Mouse (Mus musculus) bone marrow, adult 2 months (tissue): ENCODE data around the gene Col6a5. TPM values are rescaled to one million over a fixed set of nuclear protein-coding genes. Genes with fewer than 3 reads are reported as not detected.

ENCODE experiments used
- H3K27ac ChIP-seq: fragments of 200-500 bp; 2 replicates; pipeline ENCODE4 v1.5.1; 2012; ENCODE audit warnings: low read depth, mild to moderate bottlenecking, control low read depth, inconsistent platforms, low read length; ENCODE audit not compliant: control insufficient read depth, poor library complexity, insufficient read depth
- H3K4me1 ChIP-seq: fragments of 200-500 bp; 2 replicates; pipeline ENCODE4 v1.6.1; 2011; ENCODE audit warnings: low read length; ENCODE audit not compliant: control insufficient read depth, insufficient read depth
- H3K4me3 ChIP-seq: fragments of 200-500 bp; replicated peaks from 2 replicates; pipeline ENCODE3; 2011; ENCODE audit warnings: mild to moderate bottlenecking, low read depth, low read length, control low read depth; ENCODE audit not compliant: control insufficient read depth
- CTCF ChIP-seq: fragments of 200-500 bp; IDR thresholded peaks from 2 replicates; pipeline ENCODE4 v1.5.1; 2011; ENCODE audit warnings: low read length, control low read depth; ENCODE audit not compliant: control insufficient read depth, insufficient read depth
- POLR2A ChIP-seq: fragments of 200-500 bp; IDR thresholded peaks from 2 replicates; pipeline ENCODE4 v1.6.1; 2011; ENCODE audit warnings: low read depth, mild to moderate bottlenecking, control low read depth, low read length, borderline replicate concordance; ENCODE audit not compliant: control insufficient read depth
- WGBS: fragments of 180-500 bp; shearing (Covaris S2); methylation state at CpG from one replicate; pipeline ENCODE4 v1.1.7; 2018; 5-methylcytosine and 5-hydroxymethylcytosine counted together
- polyA plus RNA-seq: library from polyadenylated mRNA; stranded (reverse); fragments of >200 nt; gene quantifications from 2 replicates; pipeline ENCODE4 v1.2.4, GENCODE M21; 2011; ENCODE audit warnings: low replicate concordance; ENCODE audit not compliant: missing spikeins, insufficient read depth, insufficient read length

Col6a5 gene
- polyA plus RNA-seq, 1 experiment: not detected

DNA sequence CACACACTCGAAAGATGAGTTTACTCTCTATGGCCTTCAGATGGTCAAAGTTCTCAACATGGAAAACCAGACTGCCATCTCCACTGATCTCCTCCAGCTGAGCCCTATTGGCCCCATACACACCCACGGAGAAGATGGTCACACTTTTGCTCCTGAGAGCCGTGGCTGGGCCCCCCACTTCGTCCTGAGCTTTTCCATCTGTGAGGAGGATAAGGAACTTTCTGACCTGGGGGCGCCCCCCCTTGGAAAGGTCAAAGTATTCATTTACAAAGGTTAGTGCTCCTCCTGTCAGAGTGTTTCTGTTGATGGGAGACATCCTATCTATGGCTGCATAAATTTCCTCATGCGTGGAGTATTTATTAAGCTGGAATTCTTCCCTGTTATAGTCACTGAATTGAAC, 26.6 kb downstream of the Col6a5 start:
- H3K4me3 ChIP-seq: no peak overlapping the region
- 76% methylated on average over 6 of the region's 6 CpGs for WGBS
- TF ChIP-seq CTCF (no peak), POLR2A (no peak)
- no peaks in the 10 kb centered on the region for H3K4me1 ChIP-seq
- no peak overlapping the region for H3K27ac ChIP-seq

DNA sequence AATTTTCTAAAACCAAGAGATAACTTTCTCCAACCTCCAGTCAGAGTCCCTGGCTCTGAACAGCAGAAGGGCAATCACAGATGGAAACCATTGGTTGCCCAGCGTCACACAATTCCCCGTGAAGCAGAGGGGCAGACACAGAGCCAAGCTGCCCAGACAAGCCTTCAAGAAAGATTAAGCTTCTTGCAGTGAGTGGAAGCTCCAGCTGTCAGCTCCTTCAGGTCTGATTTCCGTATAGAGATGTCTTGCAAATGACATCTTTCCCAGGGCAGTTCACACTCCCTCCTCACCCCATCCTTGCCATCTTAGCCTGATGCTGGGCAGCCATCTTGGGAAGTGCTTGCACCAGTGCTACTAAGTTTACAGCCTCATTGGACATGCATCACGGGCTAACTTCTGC, 31.2 kb downstream of the Col6a5 start:
- TF ChIP-seq CTCF (no peak), POLR2A (no peak)
- WGBS: 74% methylated on average over 4 of the region's 4 CpGs
- Histone ChIP-seq H3K27ac (no peak overlapping the region), H3K4me1 (no peaks in the 10 kb centered on the region; the same call in 1 of the 2 replicates), H3K4me3 (no peak overlapping the region)

DNA sequence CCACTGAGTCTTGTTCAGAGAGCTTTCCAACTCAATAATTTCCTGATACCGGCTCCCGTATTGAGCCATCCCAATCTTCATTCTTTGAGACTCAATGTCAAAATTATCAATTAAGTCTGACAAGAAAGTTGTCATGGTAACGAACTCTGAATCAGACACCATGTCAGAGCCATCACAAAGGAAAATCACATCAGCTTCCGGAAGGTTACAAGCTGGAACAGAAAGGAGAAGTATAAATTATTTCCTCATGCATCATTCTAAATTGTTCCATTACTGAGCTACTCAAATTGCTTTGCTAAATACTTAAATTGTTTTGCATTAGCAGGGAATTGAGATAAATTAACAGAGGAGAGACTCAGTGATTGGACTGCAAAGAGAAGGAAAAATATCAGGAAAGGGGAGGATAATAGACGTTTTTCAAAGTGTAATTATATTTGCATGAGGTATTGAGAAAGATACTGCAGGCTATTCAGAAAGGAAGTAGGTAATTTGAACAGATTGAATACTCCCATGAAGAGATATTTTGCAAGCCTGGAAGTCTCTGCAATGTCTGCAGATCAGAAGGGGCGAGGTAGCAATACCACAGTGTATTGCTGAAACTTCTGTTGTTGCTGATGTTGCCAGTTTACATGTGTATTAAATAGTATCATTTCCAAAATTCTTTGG, 31.9 kb downstream of the Col6a5 start:
- TF ChIP-seq CTCF: no peak
- no peak for TF ChIP-seq POLR2A
- 61% methylated on average over 6 of the region's 6 CpGs for whole genome bisulfite sequencing
- no peaks in the 10 kb centered on the region; the same call in 1 of the 2 replicates for H3K4me1 ChIP-seq
- no peak overlapping the region for H3K27ac ChIP-seq
- H3K4me3 ChIP-seq: no peak overlapping the region

DNA sequence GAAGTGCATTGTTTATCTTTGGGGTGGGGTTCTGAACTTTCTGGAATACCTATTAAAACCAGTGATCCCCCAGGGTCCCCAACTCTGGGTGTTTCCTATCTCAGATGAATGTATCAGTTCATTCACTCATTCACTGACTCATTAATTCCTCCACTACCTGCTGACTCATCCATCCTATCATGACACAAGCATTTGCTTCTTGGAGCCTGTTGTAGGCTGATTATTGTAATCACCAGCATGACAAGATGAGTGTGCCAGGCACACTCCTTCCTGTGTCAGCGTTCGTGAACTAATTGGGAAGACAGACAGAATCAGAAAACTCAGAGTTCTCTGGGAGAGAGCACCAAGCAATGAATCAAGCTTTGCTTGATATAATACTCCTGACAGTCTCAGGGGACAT, 36.8 kb downstream of the Col6a5 start:
- no peak overlapping the region for H3K27ac ChIP-seq
- WGBS: 70% methylated on average over 2 of the region's 2 CpGs

DNA sequence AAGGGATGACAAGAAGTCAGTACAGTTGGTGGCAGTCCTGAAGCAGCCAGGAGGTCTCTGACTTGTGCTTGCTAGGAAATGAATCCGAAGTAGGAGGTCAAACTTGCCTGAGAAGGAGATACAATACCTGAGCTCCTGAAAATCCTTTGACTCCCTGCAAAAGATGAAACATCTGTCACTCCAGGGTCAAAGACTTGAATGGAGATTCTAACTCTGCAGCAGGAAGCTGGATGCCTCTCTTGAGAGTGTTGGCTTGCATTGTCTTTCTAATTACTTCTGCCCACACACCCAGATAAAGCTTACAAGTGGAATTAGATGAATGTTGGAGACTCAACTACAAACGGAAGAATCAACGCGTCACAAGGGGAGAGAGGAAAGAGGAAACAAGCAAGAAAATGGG, 45.3 kb downstream of the Col6a5 start:
- WGBS: 17% methylated on average over 4 of the region's 4 CpGs
- Histone ChIP-seq H3K4me1 (no peaks in the 10 kb centered on the region), H3K27ac (no peak overlapping the region), H3K4me3 (no peak overlapping the region)
- TF ChIP-seq CTCF (no peak), POLR2A (no peak)

More for the DNA sequence above, 36.8 kb downstream of the Col6a5 start:
- Histone ChIP-seq H3K4me1 (no peaks in the 10 kb centered on the region; the same call in 1 of the 2 replicates), H3K4me3 (no peak overlapping the region)
- TF ChIP-seq CTCF: no peak
- no peak for TF ChIP-seq POLR2A

DNA sequence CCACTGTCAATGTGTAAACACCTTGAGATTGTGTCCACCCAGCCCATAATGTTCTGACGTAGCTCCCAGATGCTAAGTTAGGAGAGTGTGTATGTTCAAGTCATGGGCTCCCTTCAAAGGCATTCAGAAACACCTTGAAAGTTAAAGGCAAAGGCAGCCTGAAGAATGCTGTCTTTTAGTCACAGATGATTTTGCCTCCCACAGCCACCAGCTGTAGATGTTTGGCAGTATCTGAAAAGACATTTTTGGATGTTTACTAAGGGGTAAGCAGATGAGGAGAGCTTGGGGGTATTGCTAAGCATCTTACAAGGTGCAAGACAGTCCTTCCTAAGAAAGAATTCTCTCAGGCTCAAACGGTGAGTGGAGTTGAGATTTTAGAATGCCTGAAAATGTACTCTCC, 50.3 kb downstream of the Col6a5 start:
- no peak overlapping the region for H3K4me3 ChIP-seq
- no peak overlapping the region for H3K27ac ChIP-seq
- no peak for TF ChIP-seq POLR2A
- no peak for TF ChIP-seq CTCF
- H3K4me1 ChIP-seq: no peaks in the 10 kb centered on the region
- WGBS: 73% methylated on average over 2 of the region's 2 CpGs

DNA sequence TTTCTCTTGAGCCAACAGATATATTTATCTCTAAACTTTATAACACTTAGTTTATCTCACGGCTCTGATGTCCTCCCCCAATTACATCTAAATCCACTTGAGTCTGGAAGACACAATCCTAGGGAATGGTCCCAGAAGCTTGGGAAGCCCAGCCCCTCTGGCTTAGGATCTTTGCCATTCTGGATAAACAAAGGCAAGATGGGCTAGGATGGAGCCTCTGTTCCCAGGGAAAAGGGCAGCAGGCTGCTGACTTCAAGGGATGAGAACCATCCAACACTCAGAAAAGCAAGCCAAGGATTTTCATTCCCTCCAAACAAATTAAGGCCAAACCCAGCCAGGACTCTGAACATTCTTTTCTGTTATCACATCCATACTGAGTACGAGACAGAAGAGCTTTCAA, 51.1 kb downstream of the Col6a5 start:
- Histone ChIP-seq H3K4me3 (no peak overlapping the region), H3K27ac (no peak overlapping the region), H3K4me1 (no peaks in the 10 kb centered on the region)
- no peak for TF ChIP-seq POLR2A
- no peak for TF ChIP-seq CTCF
- WGBS: 59% methylated on average over 2 of the region's 2 CpGs

DNA sequence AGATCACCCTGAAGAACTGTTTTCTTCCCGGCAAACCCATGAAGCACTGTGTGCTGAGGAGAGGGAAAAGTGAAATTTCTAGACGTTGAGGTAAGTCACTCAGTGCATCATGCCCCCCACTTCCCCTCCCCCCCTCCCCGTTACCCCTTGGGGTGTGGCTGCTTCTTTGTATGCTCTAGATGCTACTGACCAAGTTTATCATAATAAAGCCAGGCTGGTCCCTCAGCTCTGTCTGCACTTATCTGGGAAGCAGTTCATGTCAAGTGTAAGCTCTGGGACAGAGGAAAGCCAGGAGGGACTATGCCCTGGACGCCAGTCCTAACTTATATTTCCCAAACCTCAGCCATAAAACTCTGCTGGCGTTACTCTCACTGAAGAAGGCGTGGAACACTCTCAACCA, 53.0 kb downstream of the Col6a5 start:
- Histone ChIP-seq H3K4me1 (no peaks in the 10 kb centered on the region), H3K27ac (no peak overlapping the region), H3K4me3 (no peak overlapping the region)
- WGBS: 75% methylated on average over 6 of the region's 6 CpGs
- TF ChIP-seq POLR2A (no peak), CTCF (no peak)

DNA sequence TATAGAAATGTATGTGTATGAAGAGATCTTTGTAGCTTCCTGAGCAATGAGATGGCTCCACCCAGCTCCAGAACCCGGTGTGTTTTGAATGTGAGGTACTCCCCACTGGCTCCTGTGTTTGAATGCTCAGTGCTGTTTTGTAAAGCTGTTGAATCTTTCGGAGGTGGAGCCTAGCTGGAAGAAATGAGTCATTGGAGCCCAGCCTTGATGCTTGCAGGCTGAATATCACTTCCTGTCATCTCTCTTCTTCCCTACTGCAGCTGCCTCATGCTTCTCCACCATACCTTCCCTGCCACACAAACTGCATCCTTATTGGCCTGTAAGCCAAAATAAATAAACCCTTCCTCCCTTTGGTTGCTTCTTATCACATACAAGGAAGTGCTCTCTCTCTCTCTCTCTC, 72.9 kb downstream of the Col6a5 start:
- Histone ChIP-seq H3K4me1 (no peaks in the 10 kb centered on the region), H3K4me3 (no peak overlapping the region), H3K27ac (no peak overlapping the region)
- TF ChIP-seq POLR2A: no peak
- no peak for TF ChIP-seq CTCF
- 16% methylated on average over 2 of the region's 2 CpGs for WGBS
